Mouse (Mus musculus) liver, adult 2 months (tissue): ENCODE results near the gene Slc51a.

Experiments
- CTCF ChIP-seq: fragments of 200-500 bp; IDR thresholded peaks from 2 replicates; pipeline ENCODE4 v1.5.1; 2011; ENCODE audit warnings: low read depth, low read length, control low read depth
- POLR2A ChIP-seq: fragments of 200-500 bp; IDR thresholded peaks from 2 replicates; pipeline ENCODE4 v1.6.1; 2011; ENCODE audit warnings: low read length, control low read depth; ENCODE audit not compliant: insufficient read depth; ENCODE audit errors: extremely low read depth

DNA sequence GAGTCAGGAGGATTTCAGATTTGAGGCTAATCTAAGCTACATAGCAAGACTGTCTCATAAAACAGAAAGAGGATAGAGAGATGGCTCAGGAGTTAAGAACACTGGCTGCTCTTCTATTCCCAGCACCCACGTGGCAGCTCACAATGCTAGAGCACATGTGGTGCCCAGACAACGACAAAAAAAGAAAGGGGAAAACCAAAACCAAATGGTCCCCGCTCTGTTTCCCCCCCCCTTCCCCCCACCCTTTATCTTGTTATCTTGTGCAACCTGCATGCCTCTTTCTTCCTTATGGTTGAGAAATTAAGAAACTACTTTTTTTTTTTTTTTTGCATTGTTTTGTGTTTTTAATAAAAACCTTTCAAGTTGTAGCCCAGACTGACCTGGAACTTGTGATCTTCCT lies 19.2 kb downstream of the Slc51a start:
- TF ChIP-seq CTCF (no peak), POLR2A (no peak)
